Mouse (Mus musculus): ENCODE results near the gene Immt. TPM values are rescaled to one million over a fixed set of nuclear protein-coding genes. Genes with fewer than 3 reads are reported as not detected.
A peak's percentile ranks its signal among the peaks of the same experiment; 100 is the strongest.

Gene Immt
- 271 and 337 TPM in 2 replicates for polyA plus RNA-seq (2016; fragmentation: Nextera tagmentation; extraction: Ambion mirVana)

GRCm38 (mm10) chr6:71830690-71831580, at the start of gene Immt:
TSS of gene Immt (plus strand) at chr6:71831331.
- WGBS: under 1% methylated on average over 63 of the region's 64 CpGs

GRCm38 (mm10) chr6:71783165-71783564, 48.0 kb upstream of the Immt start:
- no peak overlapping the region for H3K4me3 ChIP-seq
- H3K27me3 ChIP-seq (ENCODE audit: insufficient read depth, poor library complexity, severe bottlenecking): no peaks in the 10 kb centered on the region
- H3K4me1 ChIP-seq: peaks cover 17% of the 10 kb centered on the region; the same call in 1 of the 2 replicates
- 90% methylated on average over 5 of the region's 5 CpGs for WGBS
- DNase-seq (ENCODE audit: low spot score): no peak
- peaks cover 28% of the 10 kb centered on the region for H3K36me3 ChIP-seq
- no peak overlapping the region for H3K27ac ChIP-seq
- H3K9me3 ChIP-seq: no peaks in the 10 kb centered on the region

More at GRCm38 (mm10) chr6:71830690-71831580, at the start of gene Immt:
- peak; percentile 99 for DNase-seq (ENCODE audit: low spot score)
- Histone ChIP-seq H3K4me1 (peaks cover 8% of the 10 kb centered on the region), H3K36me3 (peaks cover 20% of the 10 kb centered on the region), H3K27me3 (ENCODE audit: insufficient read depth, poor library complexity, severe bottlenecking) (no peaks in the 10 kb centered on the region), H3K9me3 (no peaks in the 10 kb centered on the region), H3K27ac (peak within 1 kb of the TSS; percentile 93), H3K4me3 (peak within 1 kb of the TSS; percentile 83)

GRCm38 (mm10) chr6:71788348-71788747, 42.8 kb upstream of the Immt start:
- Histone ChIP-seq H3K27me3 (ENCODE audit: insufficient read depth, poor library complexity, severe bottlenecking) (no peaks in the 10 kb centered on the region), H3K36me3 (peaks cover 18% of the 10 kb centered on the region), H3K4me1 (peaks cover 26% of the 10 kb centered on the region), H3K4me3 (no peak overlapping the region), H3K9me3 (no peaks in the 10 kb centered on the region), H3K27ac (peak overlapping the region; percentile 74)
- peak; percentile 81 for DNase-seq (ENCODE audit: low spot score)
- WGBS: 43% methylated on average over 9 of the region's 9 CpGs

- peaks cover 19% of the 10 kb centered on the region; the same call in 1 of the 2 replicates for H3K36me3 ChIP-seq
- H3K27me3 ChIP-seq (ENCODE audit: insufficient read depth, poor library complexity, severe bottlenecking): no peaks in the 10 kb centered on the region
- peaks cover 22% of the 10 kb centered on the region for H3K4me1 ChIP-seq
- H3K27ac ChIP-seq: no peak overlapping the region
- no peak for DNase-seq (ENCODE audit: low spot score)
- 85% methylated on average over 6 of the region's 6 CpGs for WGBS
- H3K4me3 ChIP-seq: no peak overlapping the region
- H3K9me3 ChIP-seq: no peaks in the 10 kb centered on the region
Observed at GRCm38 (mm10) chr6:71791771-71792170, 39.4 kb upstream of the Immt start.

GRCm38 (mm10) chr6:71799391-71799790, 31.7 kb upstream of the Immt start:
- peaks cover 26% of the 10 kb centered on the region for H3K4me1 ChIP-seq
- H3K4me3 ChIP-seq: no peak overlapping the region

GRCm38 (mm10) chr6:71801011-71801713, 30.0 kb upstream of the Immt start:
- no peak overlapping the region for H3K4me3 ChIP-seq
- peaks cover 35% of the 10 kb centered on the region for H3K4me1 ChIP-seq
- peak overlapping the region; percentile 57; the same call in 1 of the 2 replicates for H3K27ac ChIP-seq
- 40% methylated on average over 7 of the region's 7 CpGs for WGBS
- DNase-seq (ENCODE audit: low spot score): no peak
- no peaks in the 10 kb centered on the region; the same call in 1 of the 2 replicates for H3K27me3 ChIP-seq (ENCODE audit: insufficient read depth, poor library complexity, severe bottlenecking)
- peaks cover 13% of the 10 kb centered on the region; the same call in 1 of the 2 replicates for H3K36me3 ChIP-seq
- no peaks in the 10 kb centered on the region for H3K9me3 ChIP-seq

More at GRCm38 (mm10) chr6:71799391-71799790, 31.7 kb upstream of the Immt start:
- Histone ChIP-seq H3K27ac (no peak overlapping the region), H3K27me3 (ENCODE audit: insufficient read depth, poor library complexity, severe bottlenecking) (no peaks in the 10 kb centered on the region; the same call in 1 of the 2 replicates), H3K36me3 (peaks cover 21% of the 10 kb centered on the region; the same call in 1 of the 2 replicates), H3K9me3 (no peaks in the 10 kb centered on the region)
- 70% methylated on average over 3 of the region's 3 CpGs for WGBS
- no peak for DNase-seq (ENCODE audit: low spot score)

GRCm38 (mm10) chr6:71801714-71802094, 29.4 kb upstream of the Immt start:
- peaks cover 35% of the 10 kb centered on the region for H3K4me1 ChIP-seq
- no peaks in the 10 kb centered on the region for H3K9me3 ChIP-seq
- peak overlapping the region; percentile 57; the same call in 1 of the 2 replicates for H3K27ac ChIP-seq
- WGBS: 68% methylated on average over 10 of the region's 10 CpGs
- H3K4me3 ChIP-seq: no peak overlapping the region
- no peak for DNase-seq (ENCODE audit: low spot score)
- H3K27me3 ChIP-seq (ENCODE audit: insufficient read depth, poor library complexity, severe bottlenecking): no peaks in the 10 kb centered on the region; the same call in 1 of the 2 replicates
- peaks cover 11% of the 10 kb centered on the region; the same call in 1 of the 2 replicates for H3K36me3 ChIP-seq

- DNase-seq (ENCODE audit: low spot score): no peak
- 0 out of 2 replicates have a peak, but pooled peaks cover 6% of the 10 kb centered on the region for H3K36me3 ChIP-seq
- H3K27me3 ChIP-seq (ENCODE audit: insufficient read depth, poor library complexity, severe bottlenecking): no peaks in the 10 kb centered on the region; the same call in 1 of the 2 replicates
- peaks cover 33% of the 10 kb centered on the region for H3K4me1 ChIP-seq
- H3K4me3 ChIP-seq: no peak overlapping the region
- 79% methylated on average over 1 of the region's 1 CpGs for WGBS
- no peaks in the 10 kb centered on the region for H3K9me3 ChIP-seq
- H3K27ac ChIP-seq: peak overlapping the region; percentile 63
Observed at GRCm38 (mm10) chr6:71803609-71804008, 27.5 kb upstream of the Immt start.

- Histone ChIP-seq H3K4me1 (peaks cover 31% of the 10 kb centered on the region), H3K27me3 (ENCODE audit: insufficient read depth, poor library complexity, severe bottlenecking) (no peaks in the 10 kb centered on the region), H3K4me3 (peak overlapping the region; percentile 28; the same call in 1 of the 2 replicates), H3K27ac (peak overlapping the region; percentile 63), H3K9me3 (no peaks in the 10 kb centered on the region), H3K36me3 (0 out of 2 replicates have a peak, but pooled peaks cover 2% of the 10 kb centered on the region)
- DNase-seq (ENCODE audit: low spot score): peak; percentile 90
- 12% methylated on average over 12 of the region's 12 CpGs for WGBS
Observed at GRCm38 (mm10) chr6:71804061-71804829, 26.9 kb upstream of the Immt start.

GRCm38 (mm10) chr6:71806713-71807112, 24.4 kb upstream of the Immt start:
- no peak for DNase-seq (ENCODE audit: low spot score)
- no peaks in the 10 kb centered on the region for H3K27me3 ChIP-seq (ENCODE audit: insufficient read depth, poor library complexity, severe bottlenecking)
- no peaks in the 10 kb centered on the region for H3K9me3 ChIP-seq

GRCm38 (mm10) chr6:71809890-71810289, 21.2 kb upstream of the Immt start:
- DNase-seq (ENCODE audit: low spot score): no peak
- H3K27me3 ChIP-seq (ENCODE audit: insufficient read depth, poor library complexity, severe bottlenecking): no peaks in the 10 kb centered on the region
- peaks cover 41% of the 10 kb centered on the region for H3K36me3 ChIP-seq
- no peak overlapping the region for H3K27ac ChIP-seq
- H3K4me3 ChIP-seq: no peak overlapping the region
- peaks cover 11% of the 10 kb centered on the region for H3K4me1 ChIP-seq
- no peaks in the 10 kb centered on the region for H3K9me3 ChIP-seq
- WGBS: 91% methylated on average over 9 of the region's 9 CpGs

More at GRCm38 (mm10) chr6:71806713-71807112, 24.4 kb upstream of the Immt start:
- Histone ChIP-seq H3K4me3 (no peak overlapping the region), H3K36me3 (peaks cover 17% of the 10 kb centered on the region; the same call in 1 of the 2 replicates), H3K27ac (no peak overlapping the region), H3K4me1 (peaks cover 25% of the 10 kb centered on the region)
- 45% methylated on average over 1 of the region's 1 CpGs for WGBS

- Histone ChIP-seq H3K4me1 (0 out of 2 replicates have a peak, but pooled peaks cover 6% of the 10 kb centered on the region), H3K36me3 (peaks cover 68% of the 10 kb centered on the region), H3K27me3 (ENCODE audit: insufficient read depth, poor library complexity, severe bottlenecking) (no peaks in the 10 kb centered on the region), H3K9me3 (no peaks in the 10 kb centered on the region), H3K4me3 (no peak overlapping the region), H3K27ac (no peak overlapping the region)
- WGBS: 79% methylated on average over 2 of the region's 2 CpGs
- DNase-seq (ENCODE audit: low spot score): no peak
Observed at GRCm38 (mm10) chr6:71812820-71813219, 18.3 kb upstream of the Immt start.

All from heart, embryonic 10.5 days (tissue).